Mouse (Mus musculus) stomach, postnatal 0 days (tissue): ENCODE results near the gene Kifc1.
"Not testable (repeated sequence)": the region's sequence is repeated elsewhere in the genome, so short reads cannot be mapped to it uniquely, and the experiment has no call there.

Experiments used
- CTCF ChIP-seq: IDR thresholded peaks from 2 replicates; pipeline ENCODE4 v1.5.1; 2016; ENCODE audit warnings: antibody characterized with exemption, low read depth, mild to moderate bottlenecking, moderate library complexity
- EP300 ChIP-seq: optimal IDR thresholded peaks from 2 replicates; pipeline ENCODE3; 2016; ENCODE audit warnings: antibody characterized with exemption

DNA sequence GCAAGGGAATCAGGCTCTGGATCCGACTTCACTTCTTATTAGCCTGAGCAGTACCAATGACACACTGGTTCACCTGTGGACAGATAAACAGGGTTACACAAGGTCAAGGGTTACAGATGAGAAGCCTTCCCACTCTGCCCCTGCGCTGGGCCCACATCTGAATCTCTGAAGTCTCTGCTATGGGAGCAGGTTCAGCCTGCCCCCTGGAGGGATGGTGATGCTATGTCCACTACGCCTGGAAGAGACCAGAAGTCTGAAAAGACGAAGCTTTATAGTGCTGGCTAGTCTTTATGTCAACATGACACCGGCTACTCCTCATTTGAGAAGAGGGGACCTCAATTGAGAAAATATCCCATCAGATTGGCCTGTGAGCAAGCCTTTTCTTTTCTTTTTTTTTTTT lies 14.7 kb downstream of the Kifc1 start:
- TF ChIP-seq EP300 = not testable (repeated sequence)
- TF ChIP-seq CTCF = peak; percentile 52
